Mouse (Mus musculus) kidney, postnatal 0 days (tissue): ENCODE results near the gene Extl2. TPM values are rescaled to one million over a fixed set of nuclear protein-coding genes. Genes with fewer than 3 reads are reported as not detected.

Experiments
- ATAC-seq: fragments of 200-750 bp; cut with Nextera tagmentation; replicated peaks from 2 replicates; pipeline ENCODE4 v1.8.0; 2017; ENCODE audit warnings: low read depth, moderate number of reproducible peaks, moderate TSS enrichment, moderate library complexity; ENCODE audit not compliant: low FRiP score
- DNase-seq: peaks from one replicate; pipeline ENCODE4 v3.0.0-alpha.2; 2016; ENCODE audit warnings: low spot score
- H3K27ac ChIP-seq: fragments of 300-500 bp; sonication (generic); 2 replicates; pipeline ENCODE4 v1.5.1; 2014; ENCODE audit warnings: mild to moderate bottlenecking
- H3K27me3 ChIP-seq: fragments of 300-500 bp; sonication (generic); 2 replicates; pipeline ENCODE4 v1.6.1; 2014; ENCODE audit warnings: low read length, mixed read lengths; ENCODE audit not compliant: insufficient read depth
- H3K36me3 ChIP-seq: fragments of 300-500 bp; sonication (generic); 2 replicates; pipeline ENCODE4 v1.6.1; 2014; ENCODE audit warnings: low read length, mixed read lengths; ENCODE audit not compliant: insufficient read depth
- H3K4me1 ChIP-seq: fragments of 300-500 bp; sonication (generic); replicated peaks from 2 replicates; pipeline ENCODE4 v1.6.1; 2014; ENCODE audit warnings: antibody characterized with exemption, low read length, mixed read lengths; ENCODE audit not compliant: insufficient read depth
- H3K4me2 ChIP-seq: fragments of 300-500 bp; sonication (generic); 2 replicates; pipeline ENCODE4 v1.6.1; 2014; ENCODE audit warnings: mild to moderate bottlenecking, low read length, moderate library complexity, mixed read lengths
- H3K4me3 ChIP-seq: fragments of 300-500 bp; sonication (generic); replicated peaks from 2 replicates; pipeline ENCODE4 v1.5.1; 2014; ENCODE audit warnings: low read depth, low read length
- H3K9ac ChIP-seq: fragments of 300-500 bp; sonication (generic); 2 replicates; pipeline ENCODE4 v1.6.1; 2014; ENCODE audit warnings: low read depth, low read length
- H3K9me3 ChIP-seq: fragments of 300-500 bp; sonication (generic); replicated peaks from 2 replicates; pipeline ENCODE4 v1.6.1; 2016; ENCODE audit warnings: low read length, inconsistent platforms, mixed read lengths
- CTCF ChIP-seq: IDR thresholded peaks from 2 replicates; pipeline ENCODE4 v1.5.1; 2016; ENCODE audit warnings: antibody characterized with exemption, low read depth, mild to moderate bottlenecking, moderate library complexity
- WGBS: fragments of 180-500 bp; shearing (Covaris S2); extraction: QIAGEN DNeasy Blood & Tissue Kit; methylation state at CpG from one replicate; pipeline ENCODE4 v1.1.7; 2014; 5-methylcytosine and 5-hydroxymethylcytosine counted together
- polyA plus RNA-seq: library from polyadenylated mRNA; unstranded; fragments of >200 nt; fragmentation: Nextera tagmentation; extraction: Ambion mirVana; gene quantifications from 2 replicates; pipeline ENCODE4 v1.2.1, GENCODE M21; 2015

The Extl2 gene
- polyA plus RNA-seq, 1 experiment from 2014 or later = 25.0 TPM

GRCm38 (mm10) chr3:116033218-116033870 is 26.1 kb downstream of the Extl2 start:
- no peak overlapping the region for H3K4me3 ChIP-seq
- no peak; the same call in 1 of the 2 replicates for ATAC-seq
- 46% methylated on average over 6 of the region's 6 CpGs for WGBS
- H3K36me3 ChIP-seq = 0 out of 2 replicates have a peak, but pooled peaks cover 3% of the 10 kb centered on the region
- no peaks in the 10 kb centered on the region for H3K4me1 ChIP-seq
- H3K27ac ChIP-seq = no peak overlapping the region
- no peak overlapping the region for H3K9ac ChIP-seq
- DNase-seq = no peak
- H3K9me3 ChIP-seq = no peaks in the 10 kb centered on the region
- no peak for TF ChIP-seq CTCF
- H3K4me2 ChIP-seq = no peak overlapping the region
- no peaks in the 10 kb centered on the region for H3K27me3 ChIP-seq

GRCm38 (mm10) chr3:116033871-116034222 is 26.6 kb downstream of the Extl2 start:
- Histone ChIP-seq H3K36me3 (no peaks in the 10 kb centered on the region), H3K27me3 (no peaks in the 10 kb centered on the region), H3K4me1 (no peaks in the 10 kb centered on the region), H3K4me2 (no peak overlapping the region), H3K4me3 (no peak overlapping the region), H3K9ac (no peak overlapping the region), H3K9me3 (no peaks in the 10 kb centered on the region), H3K27ac (no peak overlapping the region)
- ATAC-seq (no peak), DNase-seq (peak; percentile 89)
- WGBS = 64% methylated on average over 3 of the region's 3 CpGs
- peak; percentile 91 for TF ChIP-seq CTCF

GRCm38 (mm10) chr3:116040776-116041175 is 33.5 kb downstream of the Extl2 start:
- H3K4me1 ChIP-seq = no peaks in the 10 kb centered on the region
- no peak overlapping the region for H3K4me2 ChIP-seq
- no peak overlapping the region for H3K27ac ChIP-seq
- DNase-seq = no peak
- no peak for ATAC-seq
- H3K27me3 ChIP-seq = no peaks in the 10 kb centered on the region
- TF ChIP-seq CTCF = peak; percentile 63
- H3K36me3 ChIP-seq = no peaks in the 10 kb centered on the region
- H3K9ac ChIP-seq = no peak overlapping the region
- 85% methylated on average over 3 of the region's 3 CpGs for WGBS
- H3K9me3 ChIP-seq = no peaks in the 10 kb centered on the region
- no peak overlapping the region for H3K4me3 ChIP-seq

GRCm38 (mm10) chr3:116046000-116046399 is 38.7 kb downstream of the Extl2 start:
- Histone ChIP-seq H3K4me2 (no peak overlapping the region), H3K27me3 (no peaks in the 10 kb centered on the region), H3K9me3 (no peaks in the 10 kb centered on the region), H3K4me3 (no peak overlapping the region), H3K36me3 (no peaks in the 10 kb centered on the region), H3K27ac (no peak overlapping the region), H3K4me1 (no peaks in the 10 kb centered on the region), H3K9ac (no peak overlapping the region)
- ATAC-seq = no peak
- WGBS = 72% methylated on average over 2 of the region's 2 CpGs
- DNase-seq = peak; percentile 28
- TF ChIP-seq CTCF = peak; percentile 51

GRCm38 (mm10) chr3:116047034-116047433 is 39.8 kb downstream of the Extl2 start:
- H3K27ac ChIP-seq = no peak overlapping the region
- WGBS = 71% methylated on average over 5 of the region's 5 CpGs
- H3K36me3 ChIP-seq = no peaks in the 10 kb centered on the region
- TF ChIP-seq CTCF = no peak
- H3K9me3 ChIP-seq = no peaks in the 10 kb centered on the region
- no peaks in the 10 kb centered on the region for H3K27me3 ChIP-seq
- no peaks in the 10 kb centered on the region for H3K4me1 ChIP-seq
- no peak overlapping the region for H3K4me3 ChIP-seq
- no peak overlapping the region for H3K4me2 ChIP-seq
- ATAC-seq (no peak), DNase-seq (no peak)
- H3K9ac ChIP-seq = no peak overlapping the region

GRCm38 (mm10) chr3:116057078-116057477 is 49.8 kb downstream of the Extl2 start:
- H3K4me3 ChIP-seq = no peak overlapping the region
- peak; percentile 11; the same call in 1 of the 2 replicates for TF ChIP-seq CTCF
- no peak overlapping the region for H3K4me2 ChIP-seq
- 67% methylated on average over 6 of the region's 6 CpGs for WGBS
- no peaks in the 10 kb centered on the region for H3K36me3 ChIP-seq
- no peak for ATAC-seq
- no peaks in the 10 kb centered on the region for H3K9me3 ChIP-seq
- H3K4me1 ChIP-seq = no peaks in the 10 kb centered on the region
- DNase-seq = no peak
- no peaks in the 10 kb centered on the region for H3K27me3 ChIP-seq
- H3K9ac ChIP-seq = no peak overlapping the region
- H3K27ac ChIP-seq = no peak overlapping the region

GRCm38 (mm10) chr3:116060320-116060719 is 53.1 kb downstream of the Extl2 start:
- no peak for TF ChIP-seq CTCF
- ATAC-seq (no peak), DNase-seq (no peak)
- no peaks in the 10 kb centered on the region for H3K36me3 ChIP-seq
- H3K4me2 ChIP-seq = no peak overlapping the region
- no peak overlapping the region for H3K9ac ChIP-seq
- no peak overlapping the region for H3K27ac ChIP-seq
- no peak overlapping the region for H3K4me3 ChIP-seq
- H3K4me1 ChIP-seq = no peaks in the 10 kb centered on the region
- no peaks in the 10 kb centered on the region for H3K9me3 ChIP-seq
- H3K27me3 ChIP-seq = no peaks in the 10 kb centered on the region
- WGBS = 78% methylated on average over 5 of the region's 5 CpGs
